Mouse (Mus musculus) intestine, embryonic 14.5 days (tissue): ENCODE data around the gene Zfp65. TPM values are rescaled to one million over a fixed set of nuclear protein-coding genes. Genes with fewer than 3 reads are reported as not detected.

ENCODE experiments used
- polyA plus RNA-seq: library from polyadenylated mRNA; unstranded; fragments of >200 nt; fragmentation: Nextera tagmentation; extraction: Ambion mirVana; gene quantifications from 2 replicates; pipeline ENCODE4 v1.2.1, GENCODE M21; 2014

The Zfp65 gene
- polyA plus RNA-seq, 1 experiment from 2014 or later, result 2.9 TPM

Other genes starting within 250 kb of the Zfp65 start
- 1.9 and 2.0 TPM in 2 replicates for gene Zfp874b, start 244.9 kb downstream of the Zfp65 start, polyA plus RNA-seq
- 10.1 and 13.0 TPM in 2 replicates for gene Zfp58, start 228.6 kb downstream of the Zfp65 start, polyA plus RNA-seq
- gene Gm26965, start 203.0 kb downstream of the Zfp65 start, polyA plus RNA-seq, result not detected in 2 replicates
- 22.7 and 23.7 TPM in 2 replicates for gene Zfp87, start 203.0 kb downstream of the Zfp65 start, polyA plus RNA-seq
- gene Zfp748, start 175.3 kb downstream of the Zfp65 start, polyA plus RNA-seq, result 14.1 and 15.9 TPM in 2 replicates
- 4.7 and 4.8 TPM in 2 replicates for gene Zfp729b, start 119.5 kb downstream of the Zfp65 start, polyA plus RNA-seq
- gene Gm49345, start 91.4 kb downstream of the Zfp65 start, polyA plus RNA-seq, result not detected in 2 replicates
- gene Zfp729a, start 91.4 kb downstream of the Zfp65 start, polyA plus RNA-seq, result 3.6 and 5.0 TPM in 2 replicates
- gene Zfp738, start 42.1 kb downstream of the Zfp65 start, polyA plus RNA-seq, result 11.0 and 12.6 TPM in 2 replicates
- 5.1 and 6.1 TPM in 2 replicates for gene Zfp85, start 26.1 kb upstream of the Zfp65 start, polyA plus RNA-seq
- 3.1 and 3.4 TPM in 2 replicates for gene Zfp493, start 50.5 kb upstream of the Zfp65 start, polyA plus RNA-seq
- 7.0 and 7.4 TPM in 2 replicates for gene Zfp273, start 84.6 kb upstream of the Zfp65 start, polyA plus RNA-seq
- 3.7 TPM in 2 replicates for gene Gm10037, start 101.9 kb upstream of the Zfp65 start, polyA plus RNA-seq
- not detected in 2 replicates for gene BC048507, start 134.2 kb upstream of the Zfp65 start, polyA plus RNA-seq